Mouse (Mus musculus) megakaryocyte-erythroid progenitor cell, adult 5-6 weeks (primary cell): ENCODE results near the gene Setd5. TPM values are rescaled to one million over a fixed set of nuclear protein-coding genes. Genes with fewer than 3 reads are reported as not detected.

ENCODE experiments used
- ATAC-seq: replicated peaks from 2 replicates; pipeline ENCODE4 v1.8.0; 2016; ENCODE audit warnings: mild to moderate bottlenecking, inconsistent platforms; ENCODE audit not compliant: severe bottlenecking, poor library complexity, low FRiP score, low TSS enrichment
- total RNA-seq, 2 experiments: library from RNA; stranded (forward) in 1 of 2; stranded (reverse) in 1 of 2; fragments of 200-1000, 215-1000 nt in 1 of 2; fragments of >200 nt in 1 of 2; fragmentation: Nextera tagmentation in 1 of 2; gene quantifications; 2 replicates each; pipeline ENCODE4 v1.2.3; 2014 to 2017

The Setd5 gene
- total RNA-seq, 2 experiments from 2014 or later, result 79.1 to 143 TPM

DNA sequence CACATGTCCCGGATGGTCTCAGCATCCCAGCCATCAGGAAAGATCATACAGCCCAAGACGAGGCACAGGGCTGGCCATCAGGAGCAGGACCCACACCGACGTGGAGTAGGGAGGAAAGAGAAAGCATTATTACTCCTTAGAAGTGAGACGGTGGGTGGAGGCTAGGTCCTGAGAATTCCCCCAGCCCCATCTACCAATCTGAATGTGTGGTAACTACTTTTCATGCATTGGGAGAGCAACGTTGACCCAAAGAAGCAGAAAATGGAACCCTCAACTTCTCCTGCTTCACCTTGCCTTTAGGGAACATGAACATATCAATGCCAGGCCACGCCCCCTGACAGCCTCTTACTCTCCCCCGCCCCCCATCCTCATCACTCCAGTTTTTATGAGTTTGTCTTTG, 99.4 kb downstream of the Setd5 start:
- ATAC-seq, result no peak

DNA sequence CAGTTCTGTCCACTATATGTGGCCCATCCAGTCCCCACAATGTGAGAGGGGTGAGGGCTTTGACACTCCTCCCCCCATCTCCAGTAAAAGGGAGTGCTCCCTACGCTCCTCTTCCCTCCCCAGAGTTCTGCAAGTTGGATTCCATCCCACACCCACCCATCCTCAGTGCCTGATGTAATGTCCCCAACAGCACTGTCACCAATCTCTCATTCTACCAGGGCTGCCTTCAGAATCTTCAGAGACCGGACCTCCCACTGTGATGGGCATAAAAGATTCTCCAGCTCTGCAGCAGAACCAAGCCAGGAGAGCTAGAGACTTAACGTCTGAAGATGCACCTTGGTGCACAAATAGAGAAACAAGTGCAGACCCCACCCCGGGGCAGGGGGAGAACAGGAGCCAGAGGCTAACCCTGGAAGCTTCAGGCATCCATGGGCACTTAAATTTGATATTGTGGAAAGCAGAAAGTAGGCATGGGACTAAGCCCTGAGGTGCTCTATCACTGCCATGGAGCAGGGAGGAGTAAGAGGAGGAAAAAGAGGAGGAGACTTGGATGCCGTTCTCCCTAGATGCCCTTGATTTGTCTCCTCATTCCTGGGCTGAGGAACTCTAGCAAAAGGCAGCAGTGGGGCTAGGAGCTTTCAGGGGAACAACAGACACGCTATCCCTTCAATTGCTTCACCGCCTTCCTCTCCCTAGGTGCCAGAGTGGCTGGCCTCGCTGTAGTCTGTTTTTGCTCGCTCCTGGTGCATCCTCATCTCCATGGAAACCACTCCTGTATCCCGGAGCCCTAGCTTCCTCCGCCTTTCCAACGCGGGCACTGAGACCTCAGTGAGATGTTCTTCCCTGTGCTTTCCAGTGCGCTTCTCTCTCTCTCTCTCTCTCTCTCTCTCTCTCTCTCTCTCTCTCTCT, 101.4 kb downstream of the Setd5 start:
- ATAC-seq, result no peak

DNA sequence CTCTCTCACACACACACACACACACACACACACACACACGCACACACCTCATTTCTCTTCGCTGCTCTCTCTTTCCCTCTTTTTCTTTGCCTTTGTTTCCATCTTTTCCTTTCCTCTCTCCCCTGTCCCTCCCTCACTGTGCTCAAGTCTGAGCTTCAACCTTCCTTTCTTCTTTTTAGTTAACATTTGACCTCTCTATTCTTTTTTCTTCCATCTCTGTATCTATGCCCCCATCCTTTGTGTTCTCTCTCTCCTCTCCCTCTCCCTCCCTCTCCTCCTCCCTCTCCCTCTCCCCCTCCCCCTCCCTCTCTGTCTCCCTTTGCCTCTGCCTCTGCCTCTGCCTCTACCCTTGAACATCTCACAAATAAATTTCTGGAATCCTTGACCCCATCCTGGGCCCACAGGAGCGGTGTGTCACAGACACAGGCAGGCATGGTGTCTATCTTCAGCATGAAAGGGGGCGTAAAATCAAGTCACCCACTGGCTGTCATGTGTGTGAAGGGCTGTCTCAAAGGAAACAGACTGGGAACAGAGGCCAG, 102.1 kb downstream of the Setd5 start:
- no peak for ATAC-seq

DNA sequence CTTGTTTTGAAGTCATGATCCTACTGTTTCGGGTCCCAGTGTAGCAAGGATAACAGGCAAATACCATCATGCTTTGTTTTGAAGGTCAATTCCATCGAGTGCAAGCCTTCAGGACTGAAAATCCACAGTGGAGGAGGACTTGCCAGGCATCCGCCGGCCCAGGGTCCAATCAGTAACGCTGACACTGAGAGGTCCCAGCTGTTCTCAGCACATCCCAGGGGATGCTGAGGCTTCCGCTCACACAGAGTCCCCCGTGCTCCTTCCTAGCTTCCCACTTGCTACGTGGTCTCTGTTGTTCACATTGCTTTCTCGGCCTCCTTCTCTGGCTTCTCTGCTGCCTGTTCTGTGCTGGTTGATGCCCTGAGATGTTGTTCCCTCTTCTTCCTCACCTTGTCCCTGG, 107.0 kb downstream of the Setd5 start:
- ATAC-seq, result no peak

DNA sequence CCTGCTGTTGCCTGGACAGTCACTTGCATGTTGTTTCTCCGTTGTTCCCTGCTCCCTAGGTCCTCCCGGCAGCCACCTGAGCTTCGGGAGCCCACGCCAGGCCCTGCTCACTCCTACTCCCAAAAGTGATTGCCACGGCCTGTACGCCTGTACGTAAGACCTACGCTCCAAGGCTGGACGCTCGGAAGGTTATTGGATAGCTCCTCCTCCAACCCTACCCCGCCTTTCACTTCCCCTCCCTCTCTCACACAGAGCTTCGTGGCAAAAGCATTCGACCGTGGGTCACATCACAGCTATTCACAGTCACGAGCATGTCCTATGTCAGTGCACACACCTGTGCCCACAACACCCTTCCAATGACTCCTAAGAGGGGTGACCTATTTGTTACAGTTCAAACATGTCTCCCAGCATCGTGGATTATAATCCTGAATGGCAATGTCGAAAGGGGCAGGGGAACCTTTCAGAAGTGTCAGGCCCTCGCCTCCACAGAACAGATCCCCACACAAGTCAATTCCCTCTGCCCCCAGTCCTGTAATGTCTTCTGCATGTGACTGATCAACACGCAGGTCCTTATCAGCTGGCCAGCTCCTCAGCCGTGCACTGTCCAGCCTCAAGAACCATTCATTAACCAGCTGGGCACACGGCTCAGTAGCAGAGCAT, 107.8 kb downstream of the Setd5 start:
- ATAC-seq, result no peak

DNA sequence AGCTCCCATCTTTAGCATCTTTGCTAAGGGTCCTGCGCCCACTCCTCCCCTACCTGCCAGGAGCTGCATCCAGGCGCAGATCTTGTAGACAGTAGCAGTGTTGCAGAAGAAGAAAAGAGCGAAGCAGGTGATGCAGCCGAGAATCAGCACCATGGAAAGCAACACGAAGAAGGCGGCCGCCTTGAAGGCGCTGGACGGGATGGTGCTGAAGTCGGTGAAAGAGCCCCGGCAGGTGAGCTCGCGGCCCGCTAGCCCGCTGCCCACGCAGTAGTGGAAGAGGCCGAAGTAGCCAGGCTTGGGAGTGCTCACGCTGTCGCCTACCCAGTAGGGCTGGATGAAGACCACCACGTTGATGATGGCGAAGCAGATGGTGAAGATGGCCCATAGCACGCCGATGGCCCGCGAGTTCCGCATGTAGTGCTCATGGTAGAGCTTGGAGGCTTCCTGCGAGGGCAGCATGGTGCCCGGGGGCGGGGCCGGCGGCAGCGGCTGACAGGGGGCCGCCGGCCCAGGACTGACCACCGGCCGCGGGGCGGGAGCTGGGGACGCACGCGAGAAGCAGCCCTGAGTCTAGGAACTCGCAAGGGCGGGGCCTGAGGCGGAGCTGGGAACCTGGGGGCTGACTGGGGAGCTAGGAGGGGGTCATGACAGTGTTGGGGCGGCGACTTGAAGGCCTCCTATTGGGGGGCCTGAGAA, 116.7 kb downstream of the Setd5 start:
- ATAC-seq, result peak; percentile 65

DNA sequence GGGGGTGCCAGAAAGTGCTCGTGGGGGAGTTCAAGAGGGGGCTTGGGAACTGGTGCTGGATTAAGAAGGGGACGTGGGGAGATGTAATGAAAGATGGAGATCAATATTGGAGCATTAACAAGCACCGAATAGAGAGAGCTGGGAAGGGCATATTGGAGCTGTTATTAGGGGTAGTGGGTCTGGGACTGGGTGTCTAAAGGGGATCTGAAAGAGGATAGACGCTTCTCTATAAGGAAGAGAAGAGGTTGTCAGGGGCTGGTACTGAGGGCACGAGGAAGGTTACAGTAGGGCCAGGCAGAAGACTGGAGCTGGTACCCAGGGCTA, 117.3 kb downstream of the Setd5 start:
- ATAC-seq, result no peak

DNA sequence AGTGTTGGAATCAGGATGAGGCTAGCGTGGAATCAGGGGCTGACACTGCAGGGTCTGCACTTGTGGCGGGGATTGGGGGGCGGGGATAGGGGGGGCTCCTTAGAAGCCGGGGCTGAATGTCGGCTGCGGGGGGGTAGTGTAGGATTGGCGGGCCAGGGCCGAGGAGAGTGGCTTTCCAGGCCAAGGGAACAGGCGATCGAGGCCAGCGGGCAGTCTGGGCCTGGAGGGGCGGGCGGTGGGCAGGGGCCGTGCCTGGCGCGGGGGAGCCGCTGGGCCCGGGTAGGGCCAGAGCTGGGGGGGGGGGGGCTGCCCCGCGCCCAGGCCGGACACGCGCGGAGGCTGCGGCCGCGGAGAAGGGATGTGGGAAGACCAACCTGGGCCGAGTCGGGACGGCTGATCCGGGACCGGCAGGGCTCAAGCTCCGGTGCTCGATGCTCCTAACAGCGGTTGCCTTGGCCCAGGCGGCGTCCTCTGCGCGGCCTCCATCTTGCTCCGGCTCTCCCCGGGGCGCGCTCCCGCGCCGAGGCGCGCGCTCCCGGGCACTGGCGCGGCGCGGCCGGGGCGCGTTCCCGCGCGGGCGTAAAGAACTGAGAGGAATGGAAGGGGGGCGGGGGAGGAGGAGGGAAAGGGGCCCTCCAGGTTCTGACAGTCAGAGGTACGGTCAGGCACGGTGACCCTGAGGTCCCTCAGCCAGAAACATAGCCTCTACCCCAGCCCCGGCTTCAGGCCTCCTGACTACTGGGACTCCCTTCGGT, 117.9 kb downstream of the Setd5 start, which contains the start of gene Lhfpl4:
Gene Lhfpl4 (minus strand): TSS at position 544 of the 755 bp plus-strand sequence.
- no peak for ATAC-seq

DNA sequence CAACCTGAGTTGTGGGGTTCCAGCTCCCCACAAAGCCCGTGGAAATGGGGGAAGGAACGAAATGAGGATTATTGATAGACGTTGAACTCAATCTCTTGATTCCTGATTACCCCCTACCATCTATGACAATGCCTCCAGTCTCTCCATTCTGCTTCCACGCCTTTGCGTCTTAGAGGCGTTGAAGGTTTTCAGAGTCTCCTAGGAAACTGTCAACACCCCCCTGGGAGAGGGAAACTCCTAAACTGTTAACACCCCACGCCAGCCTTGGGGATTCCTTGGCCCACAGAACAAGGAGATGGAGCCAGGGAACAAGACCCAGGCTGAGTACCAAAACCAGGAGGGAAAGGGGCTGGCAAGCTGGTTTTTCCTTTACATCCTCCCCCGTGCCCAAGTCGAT, 118.4 kb downstream of the Setd5 start:
- ATAC-seq, result no peak

Other genes starting within 250 kb of the Setd5 start
- gene Srgap3, start 130.1 kb upstream of the Setd5 start, total RNA-seq (2014; fragmentation: Nextera tagmentation), result 2.3 and 2.8 TPM in 2 replicates
- 0.75 and 2.4 TPM in 2 replicates for gene Srgap3, start 130.1 kb upstream of the Setd5 start, total RNA-seq (2017)
- 123 and 125 TPM in 2 replicates for gene Thumpd3, start 31.1 kb upstream of the Setd5 start, total RNA-seq (2014; fragmentation: Nextera tagmentation)
- gene Thumpd3, start 31.1 kb upstream of the Setd5 start, total RNA-seq (2017), result 147 and 161 TPM in 2 replicates
- 0.69 TPM in 1 of 2 replicates, not detected in the other for gene Lhfpl4, start 118.0 kb downstream of the Setd5 start, total RNA-seq (2014; fragmentation: Nextera tagmentation)
- not detected in 2 replicates for gene Lhfpl4, start 118.0 kb downstream of the Setd5 start, total RNA-seq (2017)
- 17.0 and 26.6 TPM in 2 replicates for gene Mtmr14, start 160.5 kb downstream of the Setd5 start, total RNA-seq (2014; fragmentation: Nextera tagmentation)
- gene Mtmr14, start 160.5 kb downstream of the Setd5 start, total RNA-seq (2017), result 13.8 and 21.8 TPM in 2 replicates
- gene Cpne9, start 204.9 kb downstream of the Setd5 start, total RNA-seq (2014; fragmentation: Nextera tagmentation), result 0.74 and 0.99 TPM in 2 replicates
- 0.42 TPM in 1 of 2 replicates, not detected in the other for gene Cpne9, start 204.9 kb downstream of the Setd5 start, total RNA-seq (2017)
- 45.0 and 53.5 TPM in 2 replicates for gene Brpf1, start 229.8 kb downstream of the Setd5 start, total RNA-seq (2014; fragmentation: Nextera tagmentation)
- 20.3 and 22.0 TPM in 2 replicates for gene Brpf1, start 229.8 kb downstream of the Setd5 start, total RNA-seq (2017)
- 9.9 and 23.7 TPM in 2 replicates for gene Ogg1, start 249.6 kb downstream of the Setd5 start, total RNA-seq (2014; fragmentation: Nextera tagmentation)
- gene Ogg1, start 249.6 kb downstream of the Setd5 start, total RNA-seq (2017), result 3.8 and 9.4 TPM in 2 replicates